ENCODE assay signal across 8 mouse cellular contexts in genomic region chr10:93933980-93934379, GRCm38 (mm10). TPM values are rescaled to one million over a fixed set of nuclear protein-coding genes. Genes with fewer than 3 reads are reported as not detected.
DNase-seq lines count a peak whose midpoint lies in the region; ATAC-seq and TF ChIP-seq lines count a peak whose summit lies in the region.

No protein-coding gene starts in this region.

- no peak for TF ChIP-seq CTCF in cerebellum, adult 2 months (IDR thresholded peaks at IDR 0.05; ENCODE audit: borderline replicate concordance, insufficient read depth, low read depth, low read length)
- TF ChIP-seq CTCF in left cerebral cortex, adult 2 months (IDR thresholded peaks at IDR 0.05), result no peak

- no peak overlapping the region for H3K4me3 ChIP-seq in cerebellum, adult 2 months (replicated peaks; ENCODE audit: insufficient read depth, low read depth, low read length)
- H3K4me3 ChIP-seq in left cerebral cortex, adult 2 months, result no peak overlapping the region
- H3K4me3 ChIP-seq in stomach, embryonic 14.5 days (ENCODE audit: low read depth, low read length), result no peak overlapping the region

- no peak overlapping the region for H3K27ac ChIP-seq in cerebellum, adult 2 months (ENCODE audit: insufficient read depth, low read length)
- no peak overlapping the region for H3K27ac ChIP-seq in left cerebral cortex, adult 2 months
- peak overlapping the region; percentile 1; the same call in 1 of the 2 replicates for H3K27ac ChIP-seq in stomach, embryonic 14.5 days (ENCODE audit: low read length)

- WGBS in cerebellum, adult 2 months, result 24% methylated on average over 9 of the region's 9 CpGs
- 25% methylated on average over 9 of the region's 9 CpGs for WGBS in stomach, embryonic 14.5 days

- H3K9me3 ChIP-seq in stomach, embryonic 14.5 days (ENCODE audit: control insufficient read depth, low read depth, low read length), result no peaks in the 10 kb centered on the region

- H3K36me3 ChIP-seq in stomach, embryonic 14.5 days (ENCODE audit: control insufficient read depth, insufficient read depth, low read length), result no peaks in the 10 kb centered on the region

- H3K4me1 ChIP-seq in cerebellum, adult 2 months (ENCODE audit: control insufficient read depth, insufficient read depth, low read length), result no peaks in the 10 kb centered on the region
- H3K4me1 ChIP-seq in stomach, embryonic 14.5 days (ENCODE audit: control insufficient read depth, insufficient read depth, low read length), result no peaks in the 10 kb centered on the region

- intact Hi-C loops in left cerebral cortex, adult 2 months (cut with DNase I), result no loop called here
- intact Hi-C loops in left cerebral cortex, postnatal 36 days (cut with DNase I), result no loop called here
- intact Hi-C loops in heart, postnatal 36 days (cut with DNase I), result no loop called here

- peak; percentile 72; the same call in 1 of the 2 replicates for ATAC-seq in stomach, embryonic 14.5 days (ENCODE audit: insufficient number of reproducible peaks, insufficient read depth, low FRiP score, low read depth)
- ATAC-seq in erythroid progenitor cell, adult 5-6 weeks (replicated peaks; ENCODE audit: low FRiP score, poor library complexity, severe bottlenecking), result no peak

- no peak for TF ChIP-seq POLR2A in cerebellum, adult 2 months (IDR thresholded peaks at IDR 0.05; ENCODE audit: borderline replicate concordance, insufficient read depth, low read length)

- DNase-seq in cerebellum, adult 2 months, result peak; percentile 21 to 41
- no peak for DNase-seq in cerebellum, adult 8-10 months
- DNase-seq in left cerebral cortex, adult 2 months (ENCODE audit: extremely low spot score in 1 of 2, low spot score in 2 of 2), result peak; percentile 14 to 18
- no peak for DNase-seq in left cerebral cortex, postnatal 36 days (ENCODE audit: low spot score in 2 of 2)
- DNase-seq in adrenal gland, postnatal 25 days, result peak; percentile 63
- DNase-seq in heart, postnatal 36 days, result peak; percentile 17 to 19

- no peak overlapping the region for H3K9ac ChIP-seq in stomach, embryonic 14.5 days (replicated peaks; ENCODE audit: low read depth, low read length)

- H3K27me3 ChIP-seq in cerebellum, adult 2 months (ENCODE audit: control insufficient read depth, insufficient read depth, low read length), result no peaks in the 10 kb centered on the region
- no peaks in the 10 kb centered on the region for H3K27me3 ChIP-seq in stomach, embryonic 14.5 days (ENCODE audit: control insufficient read depth, insufficient read depth, low read length)

- H3K4me2 ChIP-seq in stomach, embryonic 14.5 days (replicated peaks; ENCODE audit: low read depth, low read length), result no peak overlapping the region

RNA-seq across cellular contexts. Expression of gene Metap2, which starts 37.1 kb away (rescaled TPM):
- polyA plus RNA-seq in cerebellum, adult 2 months (2012; rRNA removed), result 115 and 131 TPM in 2 replicates
- 100 to 1,000 TPM; 111 to 126 TPM for total RNA-seq in left cerebral cortex, adult 2 months (2021)
- 100 to 1,000 TPM; 102 to 118 TPM for total RNA-seq in left cerebral cortex, postnatal 36 days (2021)
- 196 and 228 TPM in 2 replicates for total RNA-seq in adrenal gland, postnatal 25 days (2021)
- total RNA-seq in heart, postnatal 36 days (2021), result 100 to 1,000 TPM; 127 to 131 TPM
- polyA plus RNA-seq in stomach, embryonic 14.5 days (2014; fragmentation: Nextera tagmentation; extraction: Ambion mirVana), result 184 and 191 TPM in 2 replicates
- 1,957 and 2,402 TPM in 2 replicates for total RNA-seq in erythroid progenitor cell, adult 5-6 weeks (2015; ENCODE audit: low replicate concordance)
- 2,822 and 3,110 TPM in 2 replicates for total RNA-seq in erythroid progenitor cell, adult 5-6 weeks (2017; ENCODE audit: low replicate concordance)

Comparison
In these comparisons a context has a peak if more than half of its experiments do, and no peak if none do; other contexts are left out.
1. DNase-seq: peak in cerebellum, adult 2 months (2 of 2), left cerebral cortex, adult 2 months (2 of 2), adrenal gland, postnatal 25 days (single experiment) and heart, postnatal 36 days (2 of 2); none in cerebellum, adult 8-10 months (single experiment) and left cerebral cortex, postnatal 36 days (0 of 2).